Mouse (Mus musculus) brain, embryonic 14.5 days (tissue): ENCODE measurements around the gene Btbd1. TPM values are rescaled to one million over a fixed set of nuclear protein-coding genes. Genes with fewer than 3 reads are reported as not detected.

Experiments used
- DNase-seq: peaks from one replicate; pipeline ENCODE4 v3.0.0-alpha.2; 2011; ENCODE audit warnings: low read depth
- CTCF ChIP-seq: fragments of 200-500 bp; IDR thresholded peaks from 2 replicates; pipeline ENCODE4 v1.5.1; 2012; ENCODE audit warnings: inconsistent platforms, mild to moderate bottlenecking, moderate library complexity, borderline replicate concordance; ENCODE audit not compliant: insufficient read depth, insufficient read length; ENCODE audit errors: extremely low read depth
- POLR2A ChIP-seq: fragments of 200-500 bp; IDR thresholded peaks from 2 replicates; pipeline ENCODE4 v1.6.1; 2012; ENCODE audit warnings: mild to moderate bottlenecking, inconsistent platforms, borderline replicate concordance; ENCODE audit not compliant: poor library complexity, insufficient read depth, insufficient read length, severe bottlenecking; ENCODE audit errors: extremely low read depth
- polyA plus RNA-seq: library from polyadenylated mRNA; depleted of rRNA; stranded (reverse); fragments of >200 nt; gene quantifications from 2 replicates; pipeline ENCODE4 v1.2.3, GENCODE M21; 2012; rRNA removed

Btbd1 gene
- polyA plus RNA-seq, result 79.3 and 82.9 TPM in 2 replicates

- peak; percentile 94 for DNase-seq
- no peak for TF ChIP-seq CTCF
- peak; percentile 86 for TF ChIP-seq POLR2A
Measured at GRCm38 (mm10) chr7:81829379-81829894, at the start of gene Btbd1. Gene Btbd1 (minus strand): TSS chr7:81829431.

DNA sequence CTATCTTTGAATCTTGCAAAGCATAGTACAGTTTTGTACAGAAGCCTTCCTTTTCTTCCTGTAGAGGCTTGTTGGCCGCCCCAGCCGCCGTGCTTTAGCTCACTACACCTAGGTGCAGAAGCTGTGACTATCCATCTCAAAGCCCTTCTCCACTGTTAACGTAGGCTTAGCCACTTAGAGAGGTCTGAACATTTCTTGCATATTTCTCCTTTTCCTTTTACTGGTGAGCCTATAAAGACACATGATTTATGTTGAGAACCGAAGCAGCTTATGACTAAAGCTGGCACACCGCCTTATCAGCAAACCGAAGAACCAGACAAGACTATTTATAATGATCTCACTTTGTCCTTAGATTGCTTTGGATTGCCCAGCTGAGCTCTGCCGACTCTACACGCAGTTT is 46.1 kb upstream of the Btbd1 start:
- TF ChIP-seq CTCF (no peak), POLR2A (no peak)
- DNase-seq, result peak; percentile 30

DNA sequence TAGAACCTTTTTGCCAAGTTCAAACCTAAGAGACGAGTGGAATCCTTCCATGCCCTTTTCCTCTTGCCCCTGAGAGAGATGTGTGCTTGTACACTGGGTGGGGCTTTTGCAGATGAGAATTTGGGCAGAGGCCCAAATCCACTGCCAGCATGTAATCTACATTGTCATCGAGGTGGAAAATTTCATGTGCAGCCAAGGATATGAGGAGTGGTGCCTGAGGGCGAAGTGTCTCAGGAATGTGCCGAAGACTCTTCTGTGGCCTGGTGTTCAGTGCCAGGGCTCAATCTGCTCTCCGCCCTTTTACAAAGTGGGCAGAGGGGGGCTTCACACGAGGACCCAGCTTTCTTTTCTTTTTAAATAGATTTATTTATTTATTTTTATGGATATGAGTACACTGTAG is 45.4 kb upstream of the Btbd1 start:
- peak; percentile 56 for DNase-seq
- TF ChIP-seq POLR2A, result no peak
- TF ChIP-seq CTCF, result no peak

DNA sequence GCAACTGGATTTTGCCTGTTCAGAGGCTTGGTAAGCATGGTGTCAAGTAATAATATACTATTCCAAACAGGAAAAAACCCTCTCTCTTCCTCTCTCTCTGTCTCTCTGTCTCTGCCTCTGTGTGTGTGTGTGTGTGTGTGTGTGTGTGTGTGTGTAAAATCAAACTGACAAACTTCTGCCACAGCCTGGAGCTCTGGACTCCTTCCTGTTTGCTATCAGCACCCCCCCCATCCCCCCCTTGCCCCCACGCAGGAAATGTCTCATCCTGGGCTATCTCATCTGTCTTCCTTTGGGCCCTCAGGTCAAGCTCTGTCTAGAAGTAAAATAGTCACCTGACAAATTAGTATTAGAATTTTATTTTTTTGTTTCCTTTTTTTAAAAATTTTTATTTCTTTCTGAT is 44.6 kb upstream of the Btbd1 start:
- no peak for DNase-seq
- TF ChIP-seq CTCF (no peak), POLR2A (no peak)

DNA sequence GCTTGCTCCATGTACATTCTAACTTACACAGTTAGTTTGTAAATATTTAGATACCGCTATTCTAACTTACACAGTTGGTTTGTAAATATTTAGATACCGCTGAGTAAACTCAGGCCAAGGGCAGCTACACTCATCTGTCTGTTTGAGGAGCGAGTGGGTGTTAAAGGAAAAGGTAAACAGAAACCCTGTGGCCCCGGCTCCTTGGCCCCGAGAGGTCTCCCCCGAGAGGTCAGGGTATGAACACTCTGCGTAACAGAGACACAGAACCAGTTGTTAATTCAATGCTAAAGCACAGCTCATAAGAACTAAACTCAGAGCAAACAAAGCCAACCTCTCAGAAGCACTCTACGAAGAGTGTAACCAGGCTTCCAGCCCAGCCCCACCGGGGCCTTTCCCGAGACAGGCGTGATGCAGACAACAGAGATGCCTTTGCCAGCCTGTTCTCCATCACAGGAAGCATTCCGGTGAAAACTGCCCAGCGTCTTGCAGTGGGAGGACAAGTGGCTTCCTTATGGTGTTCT is 43.3 kb upstream of the Btbd1 start:
- DNase-seq, result no peak
- TF ChIP-seq CTCF (no peak), POLR2A (no peak)

- DNase-seq, result peak; percentile 94
- TF ChIP-seq CTCF (peak; percentile 90), POLR2A (no peak)
Measured at GRCm38 (mm10) chr7:81868158-81868557, 38.9 kb upstream of the Btbd1 start.

GRCm38 (mm10) chr7:81867231-81867930 is 38.1 kb upstream of the Btbd1 start:
- TF ChIP-seq POLR2A (no peak), CTCF (no peak)
- DNase-seq, result no peak

DNA sequence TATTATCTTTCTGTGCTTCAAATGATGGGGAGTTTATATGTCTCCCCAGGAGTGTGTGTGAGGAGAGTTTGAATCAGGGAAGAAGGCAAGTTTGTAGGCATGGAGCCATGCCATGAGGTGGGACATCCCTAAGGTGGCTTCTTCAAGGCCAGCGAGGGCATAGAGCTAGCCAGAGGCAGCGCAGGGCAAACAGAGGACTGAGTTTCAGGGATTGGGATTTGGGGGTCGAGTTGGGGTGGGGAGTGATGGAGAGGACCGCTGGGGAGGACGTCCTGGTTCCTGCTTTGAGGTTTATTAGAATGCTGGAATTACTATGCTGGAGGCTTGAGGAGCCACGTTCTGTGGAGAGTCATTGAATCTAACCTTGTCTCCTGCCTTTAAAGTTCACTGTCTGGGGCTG is 36.7 kb upstream of the Btbd1 start:
- DNase-seq, result no peak
- no peak for TF ChIP-seq CTCF
- TF ChIP-seq POLR2A, result no peak

DNA sequence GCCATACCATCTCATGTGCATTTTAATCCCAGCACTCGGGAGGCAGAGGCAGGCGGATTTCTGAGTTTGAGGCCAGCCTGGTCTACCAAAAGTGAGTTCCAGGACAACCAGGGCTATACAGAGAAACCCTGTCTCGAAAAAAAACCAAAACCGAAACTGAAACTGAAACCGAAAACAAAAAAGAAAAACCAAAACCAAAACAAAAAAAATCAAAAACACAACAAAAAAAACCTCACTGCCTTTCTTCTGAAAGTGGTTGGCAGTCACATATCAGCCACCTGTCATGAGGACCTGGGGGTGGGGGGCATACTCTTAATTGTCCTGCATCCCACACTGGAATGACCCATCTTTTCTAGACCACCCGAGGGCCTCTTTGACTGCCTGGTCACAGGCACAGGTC is 35.3 kb upstream of the Btbd1 start:
- no peak for TF ChIP-seq POLR2A
- TF ChIP-seq CTCF, result no peak
- DNase-seq, result no peak

GRCm38 (mm10) chr7:81862587-81863583 is 33.7 kb upstream of the Btbd1 start:
- no peak for DNase-seq

GRCm38 (mm10) chr7:81861921-81862320 is 32.7 kb upstream of the Btbd1 start:
- TF ChIP-seq POLR2A (no peak), CTCF (no peak)
- no peak for DNase-seq

More at GRCm38 (mm10) chr7:81862587-81863583, 33.7 kb upstream of the Btbd1 start:
- TF ChIP-seq POLR2A, result no peak
- TF ChIP-seq CTCF, result no peak
